Mouse (Mus musculus): ENCODE data around the gene Myt1l.

Gene Myt1l

GRCm38 (mm10) chr12:29569311-29569710, 41.1 kb downstream of the Myt1l start:
- DNase-seq (ENCODE audit: low spot score) = no peak

GRCm38 (mm10) chr12:29570351-29570750, 42.2 kb downstream of the Myt1l start:
- DNase-seq (ENCODE audit: low spot score) = no peak

DNA sequence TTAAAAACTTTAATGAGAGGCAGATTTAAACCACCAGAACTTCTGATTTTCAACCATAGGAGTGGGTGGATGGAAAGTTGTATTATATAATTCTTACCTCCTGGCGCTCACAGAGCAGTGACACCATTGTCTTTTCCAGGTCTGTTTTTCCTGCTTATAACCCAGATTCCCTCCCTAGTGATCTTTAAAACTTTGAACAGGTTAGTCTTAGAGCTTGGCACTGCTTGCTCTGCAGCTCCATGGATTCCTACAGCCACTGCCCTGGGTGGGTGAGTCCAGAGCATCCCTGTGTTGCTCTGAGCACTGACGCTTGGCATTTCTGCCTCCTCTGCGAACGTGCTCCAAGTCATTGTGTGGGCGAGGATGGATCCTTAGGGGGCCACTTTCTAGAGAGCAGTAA, 43.4 kb downstream of the Myt1l start:
- no peak for DNase-seq (ENCODE audit: low spot score)

DNA sequence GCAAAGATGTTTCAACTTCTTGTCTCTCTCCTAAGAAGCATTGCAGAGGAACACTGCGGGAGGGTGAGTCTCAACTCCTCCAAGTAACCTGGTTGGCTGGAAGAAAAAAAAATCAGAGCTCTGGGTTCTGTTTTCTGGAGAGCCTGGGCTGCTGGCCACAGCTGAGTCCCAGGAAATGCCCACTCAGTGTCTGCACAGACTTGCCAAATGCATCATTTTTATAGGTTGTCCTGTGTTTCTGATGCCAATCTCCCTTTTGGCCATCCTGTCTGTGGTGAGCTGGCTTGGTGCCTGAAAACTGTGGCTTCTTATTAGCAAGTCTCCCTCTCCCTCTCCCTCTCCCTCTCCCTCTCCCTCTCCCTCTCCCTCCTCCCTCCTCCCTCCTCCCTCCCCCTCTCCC, 65.6 kb downstream of the Myt1l start:
- DNase-seq (ENCODE audit: low spot score) = no peak

GRCm38 (mm10) chr12:29599916-29600315, 71.7 kb downstream of the Myt1l start:
- no peak for DNase-seq (ENCODE audit: low spot score)

DNA sequence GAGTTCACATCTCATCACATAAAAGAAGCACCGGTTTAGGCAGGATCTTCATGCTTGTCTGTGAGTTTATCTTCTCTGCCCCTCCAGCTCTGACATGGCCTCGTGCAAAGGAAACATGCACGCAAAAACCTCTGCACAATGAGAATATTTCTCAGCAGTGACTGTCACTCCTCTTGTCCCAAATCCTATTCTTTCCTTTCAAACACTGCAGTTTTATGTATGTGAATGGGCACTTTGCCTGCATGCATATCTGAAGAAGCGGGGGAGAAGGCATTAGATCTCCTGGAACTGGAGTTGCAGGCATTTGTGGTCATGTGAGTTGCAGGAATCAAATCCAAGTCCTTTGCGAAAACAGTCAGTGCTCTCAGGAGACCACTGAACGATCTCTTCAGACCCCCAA, 73.0 kb downstream of the Myt1l start:
- no peak for DNase-seq (ENCODE audit: low spot score)

- no peak for DNase-seq (ENCODE audit: low spot score)
Measured at GRCm38 (mm10) chr12:29604659-29605058, 76.5 kb downstream of the Myt1l start.

- DNase-seq (ENCODE audit: low spot score) = no peak
Measured at GRCm38 (mm10) chr12:29605124-29605523, 76.9 kb downstream of the Myt1l start.

DNA sequence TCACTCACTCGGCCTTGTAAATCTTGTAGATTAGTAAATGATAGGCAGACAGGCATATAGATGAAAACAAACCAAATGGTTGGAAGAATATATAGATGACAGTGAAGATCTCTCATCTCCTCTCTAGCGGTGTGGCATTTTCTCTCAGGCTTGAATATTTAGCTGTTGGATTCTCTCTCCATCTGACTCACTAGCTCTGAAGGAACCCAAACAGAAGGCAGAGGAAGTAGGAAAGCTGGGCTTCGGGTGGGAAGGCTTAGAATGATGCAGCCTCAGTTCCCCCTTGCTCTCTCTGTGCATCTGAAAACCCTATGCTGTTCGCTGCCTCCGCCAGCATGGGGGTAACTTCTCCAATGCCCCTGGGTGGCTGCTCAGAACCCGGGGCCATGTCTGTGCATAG, 78.0 kb downstream of the Myt1l start:
- DNase-seq (ENCODE audit: low spot score) = no peak

DNA sequence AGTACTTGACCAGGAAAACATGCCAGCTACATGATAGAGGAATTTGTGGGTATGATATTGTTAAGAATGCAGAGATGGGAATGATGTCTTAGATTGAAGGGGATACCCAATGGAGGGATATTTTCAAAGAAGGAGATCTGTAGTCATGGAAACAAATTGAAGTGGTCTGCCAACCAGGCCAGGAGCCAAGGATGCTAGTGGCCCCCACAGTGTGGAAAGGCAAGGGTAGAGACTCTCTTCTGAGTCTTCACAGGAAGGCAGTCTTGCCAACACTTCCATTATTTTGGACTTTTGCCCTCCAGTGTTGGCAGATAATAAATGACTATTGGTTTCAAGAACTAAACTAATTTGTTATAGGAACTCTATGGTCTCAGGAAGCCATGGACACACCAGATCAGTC, 89.6 kb downstream of the Myt1l start:
- no peak for DNase-seq (ENCODE audit: low spot score)

DNA sequence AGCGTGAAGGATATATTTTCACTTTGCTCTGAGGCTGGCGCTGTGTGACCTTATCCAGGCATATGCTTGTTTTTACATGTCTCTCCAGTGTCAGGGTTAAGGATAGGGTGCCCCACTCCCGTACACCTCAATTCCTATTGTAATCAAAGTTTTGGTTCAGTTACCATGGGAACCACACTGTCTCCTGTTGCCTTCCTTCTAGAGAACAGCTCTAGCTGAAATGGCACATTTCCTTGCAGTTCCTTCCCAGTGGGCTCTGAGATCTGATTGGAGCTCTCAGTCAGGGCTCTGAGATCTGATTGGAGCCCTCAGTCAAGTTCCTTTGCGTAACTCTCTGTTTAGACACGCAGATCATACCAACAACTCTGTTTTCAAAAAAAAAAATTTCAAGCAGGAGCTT, 93.3 kb downstream of the Myt1l start:
- no peak for DNase-seq (ENCODE audit: low spot score)

- DNase-seq (ENCODE audit: low spot score) = no peak
Measured at GRCm38 (mm10) chr12:29627956-29628750, 100.0 kb downstream of the Myt1l start.

DNA sequence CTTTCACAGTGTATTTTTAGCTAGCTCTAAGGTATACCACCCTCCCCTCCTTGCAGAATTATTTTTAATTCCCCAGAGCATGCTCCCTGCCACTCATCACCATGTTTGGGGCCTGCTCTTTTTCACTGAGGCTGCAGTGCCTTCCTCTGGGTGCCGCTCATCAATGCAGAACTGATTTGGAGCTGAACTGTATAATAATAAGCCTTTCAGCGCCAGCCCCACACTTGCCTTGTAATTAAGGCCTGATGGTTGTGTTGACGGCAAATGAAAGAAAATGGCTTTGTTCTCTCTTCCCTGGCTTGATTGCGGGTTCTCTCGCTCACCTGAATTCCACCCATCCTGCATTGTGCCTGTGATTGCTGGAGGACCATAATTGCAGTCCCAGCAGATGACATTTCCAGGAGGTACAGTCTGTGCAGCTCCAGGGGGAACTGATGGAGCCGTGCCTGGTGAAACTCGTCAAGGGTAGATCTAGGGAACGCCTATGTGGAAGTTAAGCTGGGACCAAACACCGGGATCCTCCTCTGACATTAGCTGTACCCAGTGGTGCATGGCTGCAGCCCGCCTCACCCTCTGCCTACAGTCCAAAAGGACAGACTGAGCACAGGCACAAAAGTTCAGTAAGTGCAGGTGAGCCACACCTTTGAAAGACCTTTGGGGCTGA, 101.8 kb downstream of the Myt1l start:
- no peak for DNase-seq (ENCODE audit: low spot score)

DNA sequence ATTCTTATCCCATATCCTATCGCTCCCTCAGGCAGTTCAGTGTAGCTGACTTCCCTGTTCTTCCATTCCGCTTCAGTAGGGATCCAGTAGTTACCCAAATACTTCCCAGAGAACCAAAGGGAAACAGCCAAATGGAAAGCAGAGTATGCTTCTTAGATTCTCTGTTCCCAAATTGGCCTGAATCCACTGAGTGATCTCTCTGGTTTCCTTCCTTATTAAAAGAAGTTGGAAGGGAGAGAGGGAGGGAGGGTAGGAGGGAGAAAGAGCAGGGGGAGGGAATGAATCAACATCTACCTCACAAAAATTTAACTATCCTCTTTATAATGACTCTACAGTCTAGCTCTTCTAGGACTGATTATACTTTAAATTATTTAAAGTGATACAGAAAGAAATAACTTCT, 106.3 kb downstream of the Myt1l start:
- no peak for DNase-seq (ENCODE audit: low spot score)

DNA sequence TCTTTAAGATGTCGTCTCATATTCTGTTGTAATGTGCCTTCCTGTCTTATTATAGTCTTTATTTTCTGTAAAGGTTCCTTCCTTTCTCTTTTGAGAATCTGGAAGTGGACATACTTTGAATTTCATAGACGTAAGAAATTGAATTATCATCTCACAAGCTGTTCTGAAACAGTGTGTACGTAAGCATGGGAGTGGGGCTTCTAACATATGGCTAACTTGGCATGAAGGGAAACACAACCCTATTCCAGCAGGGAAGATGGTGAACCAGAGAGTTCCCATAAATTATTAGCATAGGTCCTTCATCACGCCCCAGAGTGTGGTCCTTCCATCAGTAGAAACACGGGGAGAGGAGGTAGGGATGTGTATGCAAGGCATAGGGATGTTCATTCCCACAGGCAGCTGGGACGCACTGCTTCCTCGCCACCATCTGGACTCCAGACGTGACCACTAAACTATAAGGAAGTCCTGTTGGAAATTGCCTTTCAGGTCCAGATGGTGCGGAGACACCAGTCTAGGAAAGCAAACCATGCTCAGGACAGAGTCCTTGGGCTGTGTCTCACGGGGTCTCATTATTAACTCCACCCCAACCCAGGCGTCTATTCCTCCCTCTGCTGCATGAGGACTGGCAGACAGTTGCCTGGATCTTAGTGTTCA, 111.5 kb downstream of the Myt1l start:
- no peak for DNase-seq (ENCODE audit: low spot score)

DNA sequence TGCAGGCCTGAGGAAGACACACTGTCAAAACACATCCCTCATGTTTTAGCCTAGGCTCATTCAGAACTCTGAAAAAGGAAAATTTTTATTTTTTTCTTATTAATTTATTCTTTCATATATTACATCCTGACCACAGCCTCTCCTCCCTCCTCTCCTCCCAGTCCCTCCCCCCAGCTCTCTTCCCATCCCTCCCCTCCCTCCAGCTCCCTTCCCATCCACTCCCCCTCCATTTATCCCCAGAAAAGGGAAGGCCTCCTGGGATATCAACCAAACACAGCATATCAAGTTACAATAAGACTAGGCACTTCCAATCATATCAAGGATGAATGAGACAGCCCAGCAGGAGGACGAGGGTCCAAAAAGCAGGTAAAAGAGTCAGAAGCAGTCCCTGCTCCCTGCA, 112.0 kb downstream of the Myt1l start:
- no peak for DNase-seq (ENCODE audit: low spot score)

DNA sequence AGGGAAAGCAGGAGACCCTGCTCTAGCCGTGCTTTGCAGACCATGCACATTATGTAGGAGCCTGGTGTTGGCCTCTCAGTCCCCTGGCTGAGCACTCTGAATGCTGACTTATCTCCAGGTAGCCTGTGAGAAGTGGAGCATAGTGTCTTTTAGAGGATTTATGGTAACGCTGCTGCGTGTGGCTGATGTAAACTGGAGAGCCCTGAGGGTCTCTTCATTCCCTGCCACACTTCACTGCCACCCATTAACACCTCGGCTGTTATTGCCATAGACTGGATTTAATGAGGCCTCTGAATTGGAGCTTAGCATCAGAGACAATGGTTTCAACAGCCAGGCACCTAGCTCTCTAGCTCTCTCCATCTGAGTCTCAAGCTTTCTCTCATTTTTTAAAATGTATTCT, 114.7 kb downstream of the Myt1l start:
- no peak for DNase-seq (ENCODE audit: low spot score)

- DNase-seq (ENCODE audit: low spot score) = no peak
Measured at GRCm38 (mm10) chr12:29644091-29644490, 115.9 kb downstream of the Myt1l start.

DNA sequence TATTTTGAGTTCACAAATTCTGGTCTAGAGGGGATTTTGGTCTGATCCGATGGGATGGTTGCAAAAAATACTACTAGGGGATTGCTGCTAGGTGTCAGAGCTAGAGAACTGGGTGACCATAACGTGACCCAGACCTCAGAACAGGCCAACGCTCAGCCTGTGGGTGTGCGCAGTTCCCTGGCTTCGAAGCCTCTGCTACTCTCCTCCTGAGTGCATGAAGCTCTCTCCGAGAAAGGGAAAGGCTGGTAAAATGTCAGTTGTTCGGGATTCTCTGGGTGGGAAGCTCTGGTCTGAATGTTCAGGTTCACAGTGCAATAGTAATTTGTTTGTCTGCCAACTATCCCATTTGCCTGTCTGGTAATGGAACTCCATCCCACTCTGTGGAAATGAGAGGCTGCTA, 116.5 kb downstream of the Myt1l start:
- no peak for DNase-seq (ENCODE audit: low spot score)

DNA sequence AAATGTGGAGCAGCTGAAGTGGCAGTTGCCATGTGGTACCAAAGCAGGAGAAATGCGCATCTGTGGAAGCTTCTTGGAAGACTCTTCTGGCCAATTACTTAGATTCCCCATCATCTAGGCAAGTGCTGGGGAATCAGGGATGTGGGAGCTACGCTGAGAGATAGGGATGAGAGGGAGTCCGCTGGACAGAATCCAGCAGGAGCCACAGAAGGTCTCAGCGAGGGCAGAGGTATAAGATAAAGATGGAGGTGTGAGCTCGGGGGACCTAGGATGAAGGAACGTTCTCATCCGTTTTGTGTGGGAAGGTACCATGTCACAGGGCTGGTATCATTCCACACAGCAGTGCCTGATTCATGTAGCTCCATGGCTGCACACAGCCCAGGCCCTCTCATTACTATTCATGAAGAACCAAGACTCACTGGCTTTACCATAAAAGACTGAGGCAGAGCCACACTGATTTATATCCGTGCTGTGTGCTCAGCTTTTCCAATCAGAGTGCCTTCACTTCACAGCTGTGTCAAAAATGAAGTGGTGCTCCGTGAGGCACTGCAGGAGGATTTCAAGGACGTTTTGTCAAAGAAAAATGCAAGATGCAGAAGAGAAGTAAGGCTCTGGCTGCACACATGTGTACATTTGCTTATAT, 121.4 kb downstream of the Myt1l start:
- no peak for DNase-seq (ENCODE audit: low spot score)

GRCm38 (mm10) chr12:29652516-29652915, 124.3 kb downstream of the Myt1l start:
- no peak for DNase-seq (ENCODE audit: low spot score)

DNA sequence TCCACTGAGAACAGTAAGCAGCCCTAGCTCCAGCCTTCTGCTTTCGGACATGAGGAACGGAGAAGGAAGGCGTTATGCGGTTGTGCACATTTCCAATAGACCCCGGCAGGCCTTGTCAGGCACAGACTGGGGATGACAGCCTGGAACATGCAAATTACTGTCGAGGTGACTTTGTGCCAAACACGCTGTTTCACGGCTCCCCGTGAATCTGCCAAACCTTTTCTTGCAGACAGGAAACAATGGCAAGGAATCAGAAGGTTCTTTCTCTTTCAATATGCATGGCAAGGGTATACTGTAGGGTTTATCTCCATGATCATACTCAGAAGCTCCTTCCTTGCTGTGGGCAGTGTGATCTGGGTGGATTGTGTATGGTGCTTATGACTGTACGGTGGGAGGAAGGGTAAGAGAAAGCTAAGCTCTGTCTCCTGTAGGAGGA, 127.0 kb downstream of the Myt1l start:
- no peak for DNase-seq (ENCODE audit: low spot score)

GRCm38 (mm10) chr12:29655673-29656072, 127.5 kb downstream of the Myt1l start:
- DNase-seq (ENCODE audit: low spot score) = no peak
